Mouse (Mus musculus) heart, postnatal 0 days (tissue): ENCODE measurements around the gene Arl5a.

Experiments used
- CTCF ChIP-seq: IDR thresholded peaks from 2 replicates; pipeline ENCODE4 v1.5.1; 2016; ENCODE audit warnings: antibody characterized with exemption, control low read depth, low read depth
- EP300 ChIP-seq: IDR thresholded peaks from 2 replicates; pipeline ENCODE4 v1.6.1; 2016; ENCODE audit warnings: antibody characterized with exemption, low read depth

DNA sequence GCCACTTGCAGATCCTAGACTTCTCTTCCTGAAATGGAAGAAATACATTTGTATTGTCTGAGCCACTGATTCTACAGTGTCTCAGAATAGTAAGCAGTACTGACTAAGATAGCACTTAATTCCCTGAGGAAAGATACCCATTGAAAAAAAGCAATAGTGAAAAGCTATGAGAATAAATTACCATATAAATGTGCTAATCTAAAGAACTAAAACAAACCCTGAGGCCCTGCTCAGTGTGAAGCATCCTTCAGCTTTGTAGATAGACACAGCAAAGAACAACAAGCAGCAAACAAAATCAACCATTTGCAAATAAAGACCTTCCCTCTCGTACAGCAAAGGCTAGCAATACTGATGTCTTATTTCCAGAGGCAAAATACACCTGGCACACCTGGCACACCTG is 65.0 kb downstream of the Arl5a start:
- TF ChIP-seq CTCF (no peak), EP300 (no peak)
